Mouse (Mus musculus): ENCODE data around the gene Maneal. TPM values are rescaled to one million over a fixed set of nuclear protein-coding genes. Genes with fewer than 3 reads are reported as not detected.

Gene Maneal
- polyA plus RNA-seq, 1 experiment from 2014 or later: 0.18 TPM

GRCm38 (mm10) chr4:124889935-124890334, 28.0 kb upstream of the Maneal start:
- Histone ChIP-seq H3K27ac (ENCODE audit: low read depth, low read length) (no peak overlapping the region), H3K36me3 (ENCODE audit: control insufficient read depth, insufficient read depth, low read length) (no peaks in the 10 kb centered on the region), H3K4me1 (replicated peaks; ENCODE audit: control insufficient read depth, insufficient read depth, low read length) (peaks cover 3% of the 10 kb centered on the region), H3K4me3 (ENCODE audit: low read depth, low read length) (no peak overlapping the region), H3K9me3 (ENCODE audit: control insufficient read depth, low read length) (no peaks in the 10 kb centered on the region), H3K27me3 (replicated peaks; ENCODE audit: control insufficient read depth, insufficient read depth, low read length) (peaks cover 69% of the 10 kb centered on the region), H3K4me2 (no peak overlapping the region), H3K9ac (ENCODE audit: low read depth, low read length) (no peak overlapping the region)
- WGBS: 82% methylated on average over 2 of the region's 2 CpGs
- no peak for DNase-seq (ENCODE audit: low spot score)
- no peak for ATAC-seq (replicated peaks; ENCODE audit: low FRiP score)

GRCm38 (mm10) chr4:124888702-124889101, 26.7 kb upstream of the Maneal start:
- Histone ChIP-seq H3K4me2 (no peak overlapping the region), H3K27ac (ENCODE audit: low read depth, low read length) (no peak overlapping the region), H3K27me3 (replicated peaks; ENCODE audit: control insufficient read depth, insufficient read depth, low read length) (peaks cover 68% of the 10 kb centered on the region), H3K9me3 (ENCODE audit: control insufficient read depth, low read length) (no peaks in the 10 kb centered on the region), H3K9ac (ENCODE audit: low read depth, low read length) (no peak overlapping the region), H3K4me1 (replicated peaks; ENCODE audit: control insufficient read depth, insufficient read depth, low read length) (no peaks in the 10 kb centered on the region), H3K4me3 (ENCODE audit: low read depth, low read length) (no peak overlapping the region), H3K36me3 (ENCODE audit: control insufficient read depth, insufficient read depth, low read length) (no peaks in the 10 kb centered on the region)
- DNase-seq (ENCODE audit: low spot score) (no peak), ATAC-seq (replicated peaks; ENCODE audit: low FRiP score) (no peak)
- 65% methylated on average over 7 of the region's 7 CpGs for WGBS

- Histone ChIP-seq H3K27me3 (replicated peaks; ENCODE audit: control insufficient read depth, insufficient read depth, low read length) (peaks cover 72% of the 10 kb centered on the region), H3K9me3 (ENCODE audit: control insufficient read depth, low read length) (0 out of 2 replicates have a peak, but pooled peaks cover 4% of the 10 kb centered on the region), H3K27ac (ENCODE audit: low read depth, low read length) (no peak overlapping the region), H3K4me1 (replicated peaks; ENCODE audit: control insufficient read depth, insufficient read depth, low read length) (no peaks in the 10 kb centered on the region), H3K36me3 (ENCODE audit: control insufficient read depth, insufficient read depth, low read length) (no peaks in the 10 kb centered on the region), H3K4me3 (ENCODE audit: low read depth, low read length) (peak overlapping the region; percentile 39; the same call in 1 of the 2 replicates), H3K4me2 (peak overlapping the region; percentile 58), H3K9ac (ENCODE audit: low read depth, low read length) (no peak overlapping the region)
- ATAC-seq (replicated peaks; ENCODE audit: low FRiP score) (no peak), DNase-seq (ENCODE audit: low spot score) (no peak)
- 2% methylated on average over 37 of the region's 37 CpGs for WGBS
Observed at GRCm38 (mm10) chr4:124882151-124882729, 20.3 kb upstream of the Maneal start.

GRCm38 (mm10) chr4:124881341-124881908, 19.5 kb upstream of the Maneal start:
- no peaks in the 10 kb centered on the region for H3K36me3 ChIP-seq (ENCODE audit: control insufficient read depth, insufficient read depth, low read length)
- H3K27ac ChIP-seq (ENCODE audit: low read depth, low read length): no peak overlapping the region
- under 1% methylated on average over 37 of the region's 37 CpGs for WGBS
- no peak for DNase-seq (ENCODE audit: low spot score)
- peaks cover 70% of the 10 kb centered on the region for H3K27me3 ChIP-seq (replicated peaks; ENCODE audit: control insufficient read depth, insufficient read depth, low read length)
- no peak overlapping the region for H3K9ac ChIP-seq (ENCODE audit: low read depth, low read length)
- peak overlapping the region; percentile 39 for H3K4me3 ChIP-seq (ENCODE audit: low read depth, low read length)
- peak; percentile 26; the same call in 1 of the 2 replicates for ATAC-seq (replicated peaks; ENCODE audit: low FRiP score)
- H3K4me2 ChIP-seq: peak overlapping the region; percentile 58
- no peaks in the 10 kb centered on the region for H3K4me1 ChIP-seq (replicated peaks; ENCODE audit: control insufficient read depth, insufficient read depth, low read length)
- H3K9me3 ChIP-seq (ENCODE audit: control insufficient read depth, low read length): 0 out of 2 replicates have a peak, but pooled peaks cover 4% of the 10 kb centered on the region

GRCm38 (mm10) chr4:124880599-124880998, 18.6 kb upstream of the Maneal start, which contains the start of gene Epha10:
Gene Epha10, plus strand, starts transcription at chr4:124880899.
- 0 out of 2 replicates have a peak, but pooled peaks cover 4% of the 10 kb centered on the region for H3K9me3 ChIP-seq (ENCODE audit: control insufficient read depth, low read length)
- no peak within 1 kb of the TSS for H3K27ac ChIP-seq (ENCODE audit: low read depth, low read length)
- ATAC-seq (replicated peaks; ENCODE audit: low FRiP score) (no peak), DNase-seq (ENCODE audit: low spot score) (no peak)
- no peaks in the 10 kb centered on the region for H3K36me3 ChIP-seq (ENCODE audit: control insufficient read depth, insufficient read depth, low read length)
- H3K9ac ChIP-seq (ENCODE audit: low read depth, low read length): no peak within 1 kb of the TSS
- WGBS: 6% methylated on average over 11 of the region's 11 CpGs
- H3K27me3 ChIP-seq (replicated peaks; ENCODE audit: control insufficient read depth, insufficient read depth, low read length): peaks cover 62% of the 10 kb centered on the region
- no peaks in the 10 kb centered on the region for H3K4me1 ChIP-seq (replicated peaks; ENCODE audit: control insufficient read depth, insufficient read depth, low read length)
- peak within 1 kb of the TSS; percentile 58 for H3K4me2 ChIP-seq
- H3K4me3 ChIP-seq (ENCODE audit: low read depth, low read length): peak within 1 kb of the TSS; percentile 39

GRCm38 (mm10) chr4:124872719-124873118, 10.7 kb upstream of the Maneal start:
- H3K36me3 ChIP-seq (ENCODE audit: control insufficient read depth, insufficient read depth, low read length): no peaks in the 10 kb centered on the region
- no peak overlapping the region for H3K4me3 ChIP-seq (ENCODE audit: low read depth, low read length)
- ATAC-seq (replicated peaks; ENCODE audit: low FRiP score): no peak
- H3K27ac ChIP-seq (ENCODE audit: low read depth, low read length): no peak overlapping the region
- no peaks in the 10 kb centered on the region for H3K27me3 ChIP-seq (replicated peaks; ENCODE audit: control insufficient read depth, insufficient read depth, low read length)
- H3K9ac ChIP-seq (ENCODE audit: low read depth, low read length): no peak overlapping the region
- H3K4me2 ChIP-seq: no peak overlapping the region
- DNase-seq (ENCODE audit: low spot score): no peak
- H3K4me1 ChIP-seq (replicated peaks; ENCODE audit: control insufficient read depth, insufficient read depth, low read length): no peaks in the 10 kb centered on the region
- 0 out of 2 replicates have a peak, but pooled peaks cover 3% of the 10 kb centered on the region for H3K9me3 ChIP-seq (ENCODE audit: control insufficient read depth, low read length)
- 83% methylated on average over 1 of the region's 1 CpGs for WGBS

GRCm38 (mm10) chr4:124860446-124860845, 1.5 kb downstream of the Maneal start:
- Histone ChIP-seq H3K4me2 (no peak overlapping the region), H3K4me1 (replicated peaks; ENCODE audit: control insufficient read depth, insufficient read depth, low read length) (peaks cover 2% of the 10 kb centered on the region; the same call in 1 of the 2 replicates), H3K36me3 (ENCODE audit: control insufficient read depth, insufficient read depth, low read length) (no peaks in the 10 kb centered on the region), H3K27me3 (replicated peaks; ENCODE audit: control insufficient read depth, insufficient read depth, low read length) (peaks cover 39% of the 10 kb centered on the region), H3K4me3 (ENCODE audit: low read depth, low read length) (no peak overlapping the region), H3K27ac (ENCODE audit: low read depth, low read length) (no peak overlapping the region), H3K9ac (ENCODE audit: low read depth, low read length) (no peak overlapping the region), H3K9me3 (ENCODE audit: control insufficient read depth, low read length) (no peaks in the 10 kb centered on the region)
- WGBS: 9% methylated on average over 7 of the region's 7 CpGs
- ATAC-seq (replicated peaks; ENCODE audit: low FRiP score) (no peak), DNase-seq (ENCODE audit: low spot score) (peak; percentile 79)

GRCm38 (mm10) chr4:124858370-124858769, 3.6 kb downstream of the Maneal start:
- DNase-seq (ENCODE audit: low spot score) (no peak), ATAC-seq (replicated peaks; ENCODE audit: low FRiP score) (no peak)
- H3K4me2 ChIP-seq: no peak overlapping the region
- H3K4me1 ChIP-seq (replicated peaks; ENCODE audit: control insufficient read depth, insufficient read depth, low read length): peaks cover 2% of the 10 kb centered on the region; the same call in 1 of the 2 replicates
- WGBS: 81% methylated on average over 5 of the region's 5 CpGs
- H3K27ac ChIP-seq (ENCODE audit: low read depth, low read length): no peak overlapping the region
- no peak overlapping the region for H3K9ac ChIP-seq (ENCODE audit: low read depth, low read length)
- no peak overlapping the region for H3K4me3 ChIP-seq (ENCODE audit: low read depth, low read length)
- H3K27me3 ChIP-seq (replicated peaks; ENCODE audit: control insufficient read depth, insufficient read depth, low read length): peaks cover 32% of the 10 kb centered on the region
- peaks cover 15% of the 10 kb centered on the region for H3K36me3 ChIP-seq (ENCODE audit: control insufficient read depth, insufficient read depth, low read length)
- no peaks in the 10 kb centered on the region for H3K9me3 ChIP-seq (ENCODE audit: control insufficient read depth, low read length)

- H3K27ac ChIP-seq (ENCODE audit: low read depth, low read length): no peak overlapping the region
- peaks cover 20% of the 10 kb centered on the region for H3K36me3 ChIP-seq (ENCODE audit: control insufficient read depth, insufficient read depth, low read length)
- H3K4me3 ChIP-seq (ENCODE audit: low read depth, low read length): no peak overlapping the region
- 94% methylated on average over 8 of the region's 8 CpGs for WGBS
- no peak overlapping the region for H3K9ac ChIP-seq (ENCODE audit: low read depth, low read length)
- peaks cover 5% of the 10 kb centered on the region for H3K4me1 ChIP-seq (replicated peaks; ENCODE audit: control insufficient read depth, insufficient read depth, low read length)
- DNase-seq (ENCODE audit: low spot score) (no peak), ATAC-seq (replicated peaks; ENCODE audit: low FRiP score) (no peak)
- no peaks in the 10 kb centered on the region for H3K9me3 ChIP-seq (ENCODE audit: control insufficient read depth, low read length)
- H3K4me2 ChIP-seq: no peak overlapping the region
- peaks cover 12% of the 10 kb centered on the region for H3K27me3 ChIP-seq (replicated peaks; ENCODE audit: control insufficient read depth, insufficient read depth, low read length)
Observed at GRCm38 (mm10) chr4:124856294-124856693, 5.7 kb downstream of the Maneal start.
